Mouse (Mus musculus): Measurements from ENCODE around the gene Gm4305. TPM values are rescaled to one million over a fixed set of nuclear protein-coding genes. Genes with fewer than 3 reads are reported as not detected.
A peak's percentile ranks its signal among the peaks of the same experiment; 100 is the strongest.
"Not testable (repeated sequence)": the region's sequence is repeated elsewhere in the genome, so short reads cannot be mapped to it uniquely, and the experiment has no call there.

The Gm4305 gene
- not detected in 2 replicates for polyA plus RNA-seq (2012; rRNA removed)

DNA sequence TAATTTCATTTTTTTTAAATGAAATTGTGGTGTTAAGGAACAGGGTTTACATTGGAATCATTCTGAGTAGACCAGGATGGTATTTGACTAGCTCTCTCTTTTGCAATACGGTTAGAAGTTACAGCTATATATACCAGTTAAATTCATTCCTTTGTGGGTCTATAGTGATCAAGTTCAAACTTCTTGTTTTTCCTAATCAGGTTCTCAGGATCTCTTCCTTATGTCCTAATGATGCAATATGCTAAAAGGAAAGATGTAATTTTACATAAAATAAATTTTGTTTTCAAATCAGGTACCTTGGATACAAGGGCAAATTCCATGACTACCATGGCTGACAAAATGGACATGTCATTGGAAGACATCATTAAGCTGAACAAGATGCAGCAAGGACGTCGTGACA is at the start of gene Gm4305:
Gene Gm4305 (plus strand): TSS at position 301 of the 400 bp plus-strand sequence.
- H3K27me3 ChIP-seq (ENCODE audit: control insufficient read depth, insufficient read depth, low read length); H3K4me1 ChIP-seq (ENCODE audit: control insufficient read depth, insufficient read depth, low read length); H3K27ac ChIP-seq (ENCODE audit: insufficient read depth, low read length); DNase-seq; H3K4me3 ChIP-seq (replicated peaks; ENCODE audit: insufficient read depth, low read depth, low read length): not testable (repeated sequence)
- no CpG with 5 or more reads among the region's 3 CpGs for WGBS

DNA sequence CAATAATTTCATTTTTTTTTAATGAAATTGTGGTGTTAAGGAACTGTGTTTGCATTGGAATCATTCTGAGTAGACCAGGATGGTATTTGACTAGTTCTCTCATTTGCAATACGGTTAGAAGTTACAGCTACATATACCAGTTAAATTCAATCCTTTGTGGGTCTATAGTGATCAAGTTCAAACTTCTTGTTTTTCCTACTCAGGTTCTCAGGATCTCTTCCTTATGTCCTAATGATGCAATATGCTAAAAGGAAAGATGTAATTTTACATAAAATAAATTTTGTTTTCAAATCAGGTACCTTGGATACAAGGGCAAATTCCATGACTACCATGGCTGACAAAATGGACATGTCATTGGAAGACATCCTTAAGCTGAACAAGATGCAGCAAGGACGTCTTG is 15.5 kb upstream of the Gm4305 start, which contains the start of gene Gm4301:
Gene Gm4301 (plus strand): TSS at position 301 of the 400 bp plus-strand sequence.
- not testable (repeated sequence) for DNase-seq; H3K27me3 ChIP-seq (ENCODE audit: control insufficient read depth, insufficient read depth, low read length); H3K4me3 ChIP-seq (replicated peaks; ENCODE audit: insufficient read depth, low read depth, low read length); H3K4me1 ChIP-seq (ENCODE audit: control insufficient read depth, insufficient read depth, low read length); H3K27ac ChIP-seq (ENCODE audit: insufficient read depth, low read length)
- WGBS: no CpG with 5 or more reads among the region's 2 CpGs

DNA sequence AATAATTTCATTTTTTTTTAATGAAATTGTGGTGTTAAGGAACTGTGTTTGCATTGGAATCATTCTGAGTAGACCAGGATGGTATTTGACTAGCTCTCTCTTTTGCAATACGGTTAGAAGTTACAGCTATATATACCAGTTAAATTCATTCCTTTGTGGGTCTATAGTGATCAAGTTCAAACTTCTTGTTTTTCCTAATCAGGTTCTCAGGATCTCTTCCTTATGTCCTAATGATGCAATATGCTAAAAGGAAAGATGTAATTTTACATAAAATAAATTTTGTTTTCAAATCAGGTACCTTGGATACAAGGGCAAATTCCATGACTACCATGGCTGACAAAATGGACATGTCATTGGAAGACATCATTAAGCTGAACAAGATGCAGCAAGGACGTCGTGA is 10.4 kb upstream of the Gm4305 start, which contains the start of gene Gm4302:
Gene Gm4302 (plus strand): TSS at position 301 of the 400 bp plus-strand sequence.
- DNase-seq; H3K4me1 ChIP-seq (ENCODE audit: control insufficient read depth, insufficient read depth, low read length); H3K4me3 ChIP-seq (replicated peaks; ENCODE audit: insufficient read depth, low read depth, low read length); H3K27me3 ChIP-seq (ENCODE audit: control insufficient read depth, insufficient read depth, low read length); H3K27ac ChIP-seq (ENCODE audit: insufficient read depth, low read length): not testable (repeated sequence)
- no CpG with 5 or more reads among the region's 3 CpGs for whole genome bisulfite sequencing

DNA sequence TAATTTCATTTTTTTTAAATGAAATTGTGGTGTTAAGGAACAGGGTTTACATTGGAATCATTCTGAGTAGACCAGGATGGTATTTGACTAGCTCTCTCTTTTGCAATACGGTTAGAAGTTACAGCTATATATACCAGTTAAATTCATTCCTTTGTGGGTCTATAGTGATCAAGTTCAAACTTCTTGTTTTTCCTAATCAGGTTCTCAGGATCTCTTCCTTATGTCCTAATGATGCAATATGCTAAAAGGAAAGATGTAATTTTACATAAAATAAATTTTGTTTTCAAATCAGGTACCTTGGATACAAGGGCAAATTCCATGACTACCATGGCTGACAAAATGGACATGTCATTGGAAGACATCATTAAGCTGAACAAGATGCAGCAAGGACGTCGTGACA is 5.2 kb upstream of the Gm4305 start, which contains the start of gene Gm4303:
Gene Gm4303 (plus strand): TSS at position 301 of the 400 bp plus-strand sequence.
- H3K27me3 ChIP-seq (ENCODE audit: control insufficient read depth, insufficient read depth, low read length); H3K4me3 ChIP-seq (replicated peaks; ENCODE audit: insufficient read depth, low read depth, low read length); H3K4me1 ChIP-seq (ENCODE audit: control insufficient read depth, insufficient read depth, low read length); H3K27ac ChIP-seq (ENCODE audit: insufficient read depth, low read length); DNase-seq: not testable (repeated sequence)
- no CpG with 5 or more reads among the region's 3 CpGs for WGBS

DNA sequence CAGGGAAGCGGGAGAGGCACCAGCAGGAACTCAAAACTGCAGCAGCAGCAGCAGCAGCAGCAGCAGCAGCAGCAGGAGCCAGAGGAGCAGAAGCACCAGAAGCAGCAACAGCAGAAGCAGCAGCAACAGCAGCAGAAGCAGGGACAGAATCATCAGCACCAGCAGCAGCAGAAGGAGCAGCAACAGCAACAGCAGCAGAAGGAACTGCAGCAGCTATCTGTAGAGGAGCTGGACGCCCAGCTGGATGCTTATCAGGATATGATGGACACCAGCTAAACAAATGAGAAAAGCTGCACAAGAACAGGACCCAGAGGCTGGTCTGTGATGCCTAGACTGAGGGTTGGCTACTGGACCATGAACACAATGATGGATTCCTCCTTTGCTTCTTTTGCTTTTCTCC is 5.9 kb downstream of the Gm4305 start:
- not testable (repeated sequence) for H3K27ac ChIP-seq (ENCODE audit: insufficient read depth, low read length); H3K4me1 ChIP-seq (ENCODE audit: control insufficient read depth, insufficient read depth, low read length); H3K4me3 ChIP-seq (replicated peaks; ENCODE audit: insufficient read depth, low read depth, low read length); H3K27me3 ChIP-seq (ENCODE audit: control insufficient read depth, insufficient read depth, low read length)
- WGBS: 75% methylated on average over 2 of the region's 2 CpGs
- DNase-seq: peak; percentile 0 to 15

DNA sequence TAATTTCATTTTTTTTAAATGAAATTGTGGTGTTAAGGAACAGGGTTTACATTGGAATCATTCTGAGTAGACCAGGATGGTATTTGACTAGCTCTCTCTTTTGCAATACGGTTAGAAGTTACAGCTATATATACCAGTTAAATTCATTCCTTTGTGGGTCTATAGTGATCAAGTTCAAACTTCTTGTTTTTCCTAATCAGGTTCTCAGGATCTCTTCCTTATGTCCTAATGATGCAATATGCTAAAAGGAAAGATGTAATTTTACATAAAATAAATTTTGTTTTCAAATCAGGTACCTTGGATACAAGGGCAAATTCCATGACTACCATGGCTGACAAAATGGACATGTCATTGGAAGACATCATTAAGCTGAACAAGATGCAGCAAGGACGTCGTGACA is 10.1 kb downstream of the Gm4305 start, which contains the start of gene Gm4307:
Gene Gm4307 (plus strand): TSS at position 301 of the 400 bp plus-strand sequence.
- not testable (repeated sequence) for DNase-seq; H3K4me1 ChIP-seq (ENCODE audit: control insufficient read depth, insufficient read depth, low read length)
- WGBS: no CpG with 5 or more reads among the region's 3 CpGs

DNA sequence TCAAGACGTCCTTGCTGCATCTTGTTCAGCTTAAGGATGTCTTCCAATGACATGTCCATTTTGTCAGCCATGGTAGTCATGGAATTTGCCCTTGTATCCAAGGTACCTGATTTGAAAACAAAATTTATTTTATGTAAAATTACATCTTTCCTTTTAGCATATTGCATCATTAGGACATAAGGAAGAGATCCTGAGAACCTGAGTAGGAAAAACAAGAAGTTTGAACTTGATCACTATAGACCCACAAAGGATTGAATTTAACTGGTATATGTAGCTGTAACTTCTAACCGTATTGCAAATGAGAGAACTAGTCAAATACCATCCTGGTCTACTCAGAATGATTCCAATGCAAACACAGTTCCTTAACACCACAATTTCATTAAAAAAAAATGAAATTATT is 31.6 kb downstream of the Gm4305 start, which contains the start of gene Gm4312:
Gene Gm4312 (minus strand): TSS at position 101 of the 400 bp plus-strand sequence.
- H3K27ac ChIP-seq (ENCODE audit: insufficient read depth, low read length); DNase-seq; H3K4me3 ChIP-seq (replicated peaks; ENCODE audit: insufficient read depth, low read depth, low read length); H3K4me1 ChIP-seq (ENCODE audit: control insufficient read depth, insufficient read depth, low read length); H3K27me3 ChIP-seq (ENCODE audit: control insufficient read depth, insufficient read depth, low read length): not testable (repeated sequence)
- WGBS: no CpG with 5 or more reads among the region's 2 CpGs

More for the DNA sequence above, 10.1 kb downstream of the Gm4305 start, which contains the start of gene Gm4307:
- not testable (repeated sequence) for H3K4me3 ChIP-seq (replicated peaks; ENCODE audit: insufficient read depth, low read depth, low read length); H3K27me3 ChIP-seq (ENCODE audit: control insufficient read depth, insufficient read depth, low read length); H3K27ac ChIP-seq (ENCODE audit: insufficient read depth, low read length)

Other genes with a start within 250 kb of the Gm4305 start
- not detected in 2 replicates for gene Gm4301, start 15.4 kb upstream of the Gm4305 start, polyA plus RNA-seq (2012; rRNA removed)
- gene Gm4302, start 10.3 kb upstream of the Gm4305 start, polyA plus RNA-seq (2012; rRNA removed): not detected in 2 replicates
- gene Gm4303, start 5.1 kb upstream of the Gm4305 start, polyA plus RNA-seq (2012; rRNA removed): not detected in 2 replicates
- not detected in 2 replicates for gene Gm4307, start 10.2 kb downstream of the Gm4305 start, polyA plus RNA-seq (2012; rRNA removed)
- gene Gm4312, start 31.5 kb downstream of the Gm4305 start, polyA plus RNA-seq (2012; rRNA removed): not detected in 2 replicates
- gene Tmtc3, start 136.3 kb downstream of the Gm4305 start, polyA plus RNA-seq (2012; rRNA removed): 7.7 and 8.2 TPM in 2 replicates
- 7.5 and 8.1 TPM in 2 replicates for gene Cep290, start 136.5 kb downstream of the Gm4305 start, polyA plus RNA-seq (2012; rRNA removed)
- gene 4930430F08Rik, start 239.3 kb downstream of the Gm4305 start, polyA plus RNA-seq (2012; rRNA removed): 36.6 and 44.5 TPM in 2 replicates
- gene 1700017N19Rik, start 239.4 kb downstream of the Gm4305 start, polyA plus RNA-seq (2012; rRNA removed): 0.18 TPM in 1 of 2 replicates, not detected in the other

All from cerebellum, adult 2 months (tissue).